Comparison of ENCODE assay signal across 15 mouse cellular contexts in the genomic region with DNA sequence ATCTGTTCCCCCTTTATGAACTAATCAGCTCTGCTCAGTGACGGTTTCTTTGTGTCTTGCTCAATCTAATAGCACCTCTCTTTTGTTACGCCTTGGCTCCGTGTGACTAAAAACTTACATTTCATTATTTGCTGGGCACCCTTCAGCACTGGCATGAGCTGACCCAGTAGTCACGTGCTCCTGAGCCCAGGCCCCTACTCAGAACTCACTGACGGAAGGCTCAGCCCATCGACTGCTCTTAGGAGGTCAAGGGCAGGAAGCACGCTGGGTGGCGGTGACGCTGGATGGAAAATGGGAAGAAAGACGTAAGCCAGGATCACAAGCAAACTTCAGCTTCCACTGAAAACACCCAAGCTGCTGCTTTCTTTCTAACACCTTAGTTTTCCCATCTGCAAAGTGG. TPM values are rescaled to one million over a fixed set of nuclear protein-coding genes. Genes with fewer than 3 reads are reported as not detected.
A peak's percentile ranks its signal among the peaks of the same experiment; 100 is the strongest.
DNase-seq lines count a peak whose midpoint lies in the region; ATAC-seq and TF ChIP-seq lines count a peak whose summit lies in the region.
"Had no signal": no experiment of that assay in that cellular context is flagged by ENCODE, and none has a peak within 500 bp of the region (broad histone marks: within the 10 kb centered on the region; RNA-seq: fewer than 3 reads in every experiment).

No protein-coding gene starts in this region.

- H3K4me3 ChIP-seq in testis, adult 2 months (ENCODE audit: control insufficient read depth, low read depth, low read length), result peak overlapping the region; percentile 41
- H3K4me3 ChIP-seq in lung, postnatal 0 days (ENCODE audit: low read depth, low read length), result no peak overlapping the region
- H3K4me3 ChIP-seq: myocyte had no signal

- DNase-seq in frontal cortex, adult 2 months (ENCODE audit: extremely low spot score in 1 of 2, low spot score in 1 of 2), result no peak
- no peak for DNase-seq in testis, postnatal 10 days (ENCODE audit: low spot score)
- peak; percentile 27 for DNase-seq in lung, postnatal 0 days (ENCODE audit: low spot score)
- no peak for DNase-seq in cerebellum, adult 11-12 months
- no peak for DNase-seq in layer of hippocampus, postnatal 36 days
- DNase-seq: cerebellum, postnatal 14 days; gastrocnemius, postnatal 25 days; liver, postnatal 0 days; thymus, postnatal 25 days had no signal

- no peak for TF ChIP-seq CTCF in testis, adult 2 months (IDR thresholded peaks at IDR 0.05; ENCODE audit: control insufficient read depth, insufficient read depth, insufficient replicate concordance, low read depth, low read length)
- TF ChIP-seq CTCF in lung, postnatal 0 days (IDR thresholded peaks at IDR 0.05), result no peak

- ATAC-seq in frontal cortex, adult (ENCODE audit: low TSS enrichment), result peak; percentile 7
- ATAC-seq in lung, postnatal 0 days, result peak; percentile 67
- ATAC-seq: CD4-positive, CD25-positive, alpha-beta regulatory T cell, adult 4 months; liver, postnatal 0 days had no signal

- H3K27me3 ChIP-seq in testis, adult 2 months (ENCODE audit: control insufficient read depth, insufficient read depth, low read length), result no peaks in the 10 kb centered on the region
- no peaks in the 10 kb centered on the region for H3K27me3 ChIP-seq in lung, postnatal 0 days (replicated peaks; ENCODE audit: insufficient read depth, low read length)
- H3K27me3 ChIP-seq: Patski had no signal

- H3K9ac ChIP-seq in lung, postnatal 0 days (replicated peaks; ENCODE audit: low read depth), result no peak overlapping the region
- H3K9ac ChIP-seq: hindbrain, embryonic 14.5 days; liver, postnatal 0 days had no signal

- H3K4me2 ChIP-seq in lung, postnatal 0 days (replicated peaks; ENCODE audit: low read depth, low read length), result no peak overlapping the region
- H3K4me2 ChIP-seq: hindbrain, embryonic 14.5 days had no signal

- no peaks in the 10 kb centered on the region for H3K9me3 ChIP-seq in lung, postnatal 0 days (ENCODE audit: low read length)

- H3K4me1 ChIP-seq in testis, adult 2 months (ENCODE audit: control insufficient read depth, insufficient read depth, low read length), result peaks cover 4% of the 10 kb centered on the region
- H3K4me1 ChIP-seq in lung, postnatal 0 days (ENCODE audit: insufficient read depth, low read depth, low read length), result no peaks in the 10 kb centered on the region

- TF ChIP-seq EP300 in lung, postnatal 0 days (IDR thresholded peaks at IDR 0.05), result no peak

- H3K27ac ChIP-seq in testis, adult 2 months (ENCODE audit: control insufficient read depth, insufficient read depth, low read depth, low read length), result no peak overlapping the region
- no peak overlapping the region for H3K27ac ChIP-seq in lung, postnatal 0 days (ENCODE audit: low read length)
- H3K27ac ChIP-seq: hindbrain, embryonic 14.5 days had no signal

- no peak for TF ChIP-seq POLR2A in testis, adult 2 months (IDR thresholded peaks at IDR 0.05; ENCODE audit: control insufficient read depth, low read depth, low read length)

- WGBS in lung, postnatal 0 days, result 32% methylated on average over 10 of the region's 10 CpGs

- H3K36me3 ChIP-seq in testis, adult 2 months (ENCODE audit: control insufficient read depth, insufficient read depth, low read length), result no peaks in the 10 kb centered on the region
- no peaks in the 10 kb centered on the region for H3K36me3 ChIP-seq in lung, postnatal 0 days (ENCODE audit: insufficient read depth, low read length)

RNA-seq across cellular contexts. Expression of gene Kcnf1, which starts 7.1 kb away (rescaled TPM):
- 91.9 and 94.0 TPM in 2 replicates for polyA plus RNA-seq in frontal cortex, adult 2 months (2012; rRNA removed)
- polyA plus RNA-seq in testis, adult 2 months (2012; rRNA removed), result 0.59 and 0.78 TPM in 2 replicates
- 0.08 and 0.15 TPM in 2 replicates for polyA plus RNA-seq in lung, postnatal 0 days (2015; fragmentation: Nextera tagmentation; extraction: Ambion mirVana)
- 10 to 100 TPM; 35.2 to 40.0 TPM for total RNA-seq in layer of hippocampus, postnatal 36 days (2021)

Comparison
In these comparisons a context has a peak if more than half of its experiments do, and no peak if none do; other contexts are left out.
1. RNA of gene Kcnf1, which starts 7.1 kb away (polyA plus RNA-seq): 91.9 to 94.0 TPM in frontal cortex, adult 2 months; 0.59 to 0.78 TPM in testis, adult 2 months and 0.08 to 0.15 TPM in lung, postnatal 0 days; every median in the first group is over 10 times any median in the second.